Comparison of ENCODE assay signal across 16 mouse cellular contexts in the genomic region with DNA sequence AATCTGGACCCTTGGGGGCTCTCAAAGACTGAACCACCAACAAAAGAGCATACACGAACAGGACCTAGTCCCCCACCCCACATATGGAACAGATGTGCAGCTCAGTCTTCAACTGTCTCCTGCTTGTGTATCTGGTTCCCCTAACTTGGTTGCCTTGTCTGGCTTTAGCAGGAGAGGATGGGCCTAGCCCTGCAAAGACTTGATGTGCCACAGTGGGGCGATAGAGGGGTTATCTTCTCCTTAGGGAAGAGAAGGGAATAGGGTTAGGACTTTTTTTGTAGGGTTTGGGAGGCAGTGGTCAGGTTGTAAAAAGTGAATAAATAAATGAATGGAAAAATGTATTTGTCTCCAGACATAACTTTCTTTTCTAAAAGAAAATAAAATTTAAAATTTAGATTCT.
DNase-seq lines count a peak whose midpoint lies in the region; ATAC-seq and TF ChIP-seq lines count a peak whose summit lies in the region.
"Had no signal": no experiment of that assay in that cellular context is flagged by ENCODE, and none has a peak within 500 bp of the region (broad histone marks: within the 10 kb centered on the region; RNA-seq: fewer than 3 reads in every experiment).

No protein-coding gene starts in this region.

- ATAC-seq in kidney, postnatal 0 days (replicated peaks; ENCODE audit: low FRiP score, low read depth): no peak
- no peak for ATAC-seq in inflammation-experienced regulatory T-cells, adult 6 months

- H3K27me3 ChIP-seq in kidney, postnatal 0 days (ENCODE audit: insufficient read depth, low read length): no peaks in the 10 kb centered on the region

- WGBS in kidney, postnatal 0 days: 25% methylated on average over 2 of the region's 2 CpGs

- TF ChIP-seq CTCF in kidney, postnatal 0 days (IDR thresholded peaks at IDR 0.05; ENCODE audit: low read depth): peak; percentile 24; the same call in 1 of the 2 replicates

- H3K27ac ChIP-seq in kidney, postnatal 0 days: no peak overlapping the region
- H3K27ac ChIP-seq: limb, embryonic 10.5 days; liver, embryonic 14.5 days had no signal

- H3K36me3 ChIP-seq in kidney, postnatal 0 days (ENCODE audit: insufficient read depth, low read length): no peaks in the 10 kb centered on the region
- H3K36me3 ChIP-seq: G1E; limb, embryonic 10.5 days had no signal

- H3K9me3 ChIP-seq in kidney, postnatal 0 days (replicated peaks; ENCODE audit: low read length): no peaks in the 10 kb centered on the region
- H3K9me3 ChIP-seq: G1E; limb, embryonic 10.5 days had no signal

- no peaks in the 10 kb centered on the region for H3K4me1 ChIP-seq in kidney, postnatal 0 days (replicated peaks; ENCODE audit: insufficient read depth, low read length)
- H3K4me1 ChIP-seq: limb, embryonic 10.5 days had no signal

- no peak overlapping the region for H3K4me2 ChIP-seq in kidney, postnatal 0 days (ENCODE audit: low read length)

- H3K4me3 ChIP-seq in kidney, postnatal 0 days (replicated peaks; ENCODE audit: low read depth, low read length): no peak overlapping the region
- H3K4me3 ChIP-seq: erythroblast, embryonic 14.5 days; limb, embryonic 10.5 days had no signal

- peak; percentile 2 for DNase-seq in adrenal gland, postnatal 10 days
- DNase-seq in adrenal gland, postnatal 36 days: no peak
- DNase-seq in kidney, postnatal 0 days (ENCODE audit: low spot score): no peak
- DNase-seq in kidney, adult 11 months: no peak
- DNase-seq in right cerebral cortex, postnatal 4 days: peak; percentile 3
- no peak for DNase-seq in right cerebral cortex, postnatal 25 days
- no peak for DNase-seq in urinary bladder, adult 18-20 months (ENCODE audit: low spot score in 2 of 2)
- DNase-seq: heart, postnatal 4 days; kidney, adult 18-20 months; lung, postnatal 4 days; spleen, adult 18-20 months had no signal

- H3K9ac ChIP-seq in kidney, postnatal 0 days (ENCODE audit: low read depth, low read length): no peak overlapping the region
- H3K9ac ChIP-seq: liver, embryonic 14.5 days had no signal

Comparison
In these comparisons a context has a peak if more than half of its experiments do, and no peak if none do; other contexts are left out.
1. DNase-seq: peak in adrenal gland, postnatal 10 days (single experiment) and right cerebral cortex, postnatal 4 days (single experiment); none in adrenal gland, postnatal 36 days (0 of 2), kidney, postnatal 0 days (single experiment), kidney, adult 11 months (single experiment), right cerebral cortex, postnatal 25 days (single experiment) and urinary bladder, adult 18-20 months (0 of 2).